Mouse (Mus musculus): Measurements from ENCODE around the gene Clca2.
A peak's percentile ranks its signal among the peaks of the same experiment; 100 is the strongest.

Gene Clca2

DNA sequence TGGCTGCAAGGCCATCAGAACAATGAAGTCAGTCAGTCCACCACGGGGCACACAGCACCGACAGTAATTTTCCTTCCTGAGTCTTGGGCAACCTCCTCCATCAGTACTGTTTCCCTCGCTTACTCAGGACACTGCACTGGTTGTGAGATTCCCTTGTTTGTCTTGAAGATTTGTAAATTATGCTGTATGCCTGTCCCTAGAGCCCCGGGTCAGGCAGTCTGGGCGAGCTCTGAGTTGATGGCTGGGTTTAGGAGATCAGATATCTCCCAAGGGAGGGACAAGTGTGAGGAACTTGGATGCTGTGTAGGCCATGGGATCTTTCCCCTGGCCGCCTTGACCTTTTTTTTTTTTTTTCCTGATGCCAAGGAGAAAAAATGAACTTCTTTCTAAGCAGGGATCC lies at the start of gene Clca2:
Clca2 (minus strand) TSS at position 153 of the 400 bp plus-strand sequence.
- DNase-seq: no peak

DNA sequence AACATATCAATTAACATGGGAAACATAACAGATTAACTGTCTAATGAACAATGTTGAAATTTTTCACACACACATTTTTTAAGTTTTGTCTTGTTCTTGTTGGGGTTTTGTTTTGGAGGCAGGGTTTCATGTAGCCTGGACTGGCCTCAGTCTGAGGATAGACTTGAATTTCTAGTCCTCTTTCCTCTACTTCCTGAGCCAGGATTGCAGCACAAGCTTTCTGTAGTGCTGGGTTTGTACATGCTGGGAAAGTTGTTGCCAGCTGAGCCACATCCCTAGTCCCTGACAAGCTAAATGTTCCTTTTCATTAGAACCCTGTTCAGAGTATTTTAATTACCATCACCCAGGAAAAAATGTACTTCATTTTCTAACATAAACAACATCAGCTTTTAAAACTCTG lies 48.7 kb upstream of the Clca2 start:
- DNase-seq: no peak

DNA sequence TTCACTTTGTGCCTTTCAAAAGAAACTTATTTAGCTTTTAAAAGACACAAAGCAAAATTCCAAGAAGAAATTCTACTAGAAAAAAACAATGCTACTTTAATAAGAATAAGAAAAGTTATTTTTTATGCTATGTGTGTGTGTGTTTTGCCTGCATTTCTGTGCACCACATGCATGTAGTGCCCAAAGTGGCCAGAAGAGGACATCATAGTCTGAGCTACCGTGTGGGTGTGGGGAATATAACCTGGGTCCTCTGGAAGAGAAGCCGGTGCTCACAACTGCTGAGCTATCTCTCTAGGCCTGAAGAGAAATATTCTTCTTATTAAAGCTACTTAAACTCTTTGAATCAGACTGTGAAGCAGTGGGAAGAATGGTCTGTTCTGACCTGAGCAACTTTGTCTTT lies 48.2 kb upstream of the Clca2 start:
- no peak for DNase-seq

DNA sequence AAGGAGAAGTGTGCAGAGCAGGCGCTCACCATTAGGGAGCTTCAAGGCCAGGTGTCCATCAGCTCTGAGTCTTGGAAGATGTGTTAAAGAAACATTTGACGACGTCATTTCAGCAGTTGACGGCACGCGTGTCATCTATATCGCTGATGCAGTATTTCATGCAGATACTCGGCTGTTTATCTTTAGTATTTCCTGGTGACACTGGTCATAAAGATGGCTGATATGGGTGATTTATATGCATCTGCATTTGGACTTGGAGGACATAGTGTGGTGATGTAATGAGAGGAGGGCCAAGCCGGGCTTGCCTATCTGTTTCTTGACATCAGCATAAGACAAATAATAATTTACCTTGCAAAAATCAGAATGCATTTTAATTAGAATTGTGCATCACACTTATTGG lies 47.6 kb upstream of the Clca2 start:
- no peak for DNase-seq

DNA sequence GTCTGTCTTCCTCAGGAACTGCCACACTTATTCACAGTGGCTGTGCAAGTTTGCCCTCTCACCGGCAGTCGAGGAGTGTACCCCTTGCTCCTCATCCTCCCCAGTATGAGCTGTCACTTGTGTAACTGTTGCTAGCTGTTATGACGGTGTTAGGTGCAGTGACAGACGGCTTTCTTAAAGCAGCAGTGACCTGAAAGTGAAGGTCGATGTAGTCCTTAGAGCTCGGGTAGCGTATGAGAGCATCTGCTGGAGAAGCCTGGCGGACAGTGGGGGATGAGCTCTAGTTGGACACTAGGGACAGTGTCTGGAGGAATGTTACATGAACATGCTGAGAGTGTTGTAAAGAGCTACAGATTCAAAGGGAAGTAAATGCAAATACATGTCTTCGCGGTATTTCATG lies 44.6 kb upstream of the Clca2 start:
- DNase-seq: no peak

DNA sequence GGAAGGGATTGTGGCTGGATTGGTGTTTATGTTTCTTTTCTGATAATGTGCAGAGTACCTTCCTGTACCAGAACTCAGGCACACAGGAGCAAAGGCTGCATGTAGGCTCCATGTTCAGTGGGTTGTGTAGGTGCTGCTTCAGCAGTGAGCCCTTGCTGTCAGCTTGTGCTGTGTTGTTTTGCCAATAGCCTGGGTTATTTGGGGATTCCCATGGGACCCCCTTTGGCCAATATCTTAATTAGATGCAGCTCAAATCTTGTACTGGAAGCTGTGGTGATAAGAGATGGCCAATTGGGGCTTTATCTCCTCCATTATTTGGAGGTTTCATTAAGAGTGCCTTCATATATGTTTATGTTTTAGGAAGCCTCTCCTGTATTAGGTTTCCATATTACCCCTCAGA lies 43.7 kb upstream of the Clca2 start:
- DNase-seq: no peak

DNA sequence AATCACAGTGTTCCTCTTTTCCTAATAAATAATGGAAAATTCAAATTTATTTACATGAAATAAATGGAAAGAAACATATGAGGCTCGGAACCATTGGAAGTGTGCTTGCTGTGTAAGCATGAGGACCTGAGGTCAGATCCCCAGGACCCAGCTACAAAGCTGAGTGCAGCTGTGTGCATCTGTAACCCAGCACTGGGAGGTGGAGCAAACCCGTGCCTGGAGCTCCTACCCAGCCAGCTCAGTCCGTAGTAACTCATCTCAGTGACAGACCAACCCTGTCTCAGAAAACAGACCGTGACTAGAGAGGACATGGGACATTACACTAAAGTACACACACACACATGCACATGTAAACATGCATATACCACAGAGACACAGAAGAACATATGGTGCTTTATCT lies 41.0 kb upstream of the Clca2 start:
- DNase-seq: no peak

DNA sequence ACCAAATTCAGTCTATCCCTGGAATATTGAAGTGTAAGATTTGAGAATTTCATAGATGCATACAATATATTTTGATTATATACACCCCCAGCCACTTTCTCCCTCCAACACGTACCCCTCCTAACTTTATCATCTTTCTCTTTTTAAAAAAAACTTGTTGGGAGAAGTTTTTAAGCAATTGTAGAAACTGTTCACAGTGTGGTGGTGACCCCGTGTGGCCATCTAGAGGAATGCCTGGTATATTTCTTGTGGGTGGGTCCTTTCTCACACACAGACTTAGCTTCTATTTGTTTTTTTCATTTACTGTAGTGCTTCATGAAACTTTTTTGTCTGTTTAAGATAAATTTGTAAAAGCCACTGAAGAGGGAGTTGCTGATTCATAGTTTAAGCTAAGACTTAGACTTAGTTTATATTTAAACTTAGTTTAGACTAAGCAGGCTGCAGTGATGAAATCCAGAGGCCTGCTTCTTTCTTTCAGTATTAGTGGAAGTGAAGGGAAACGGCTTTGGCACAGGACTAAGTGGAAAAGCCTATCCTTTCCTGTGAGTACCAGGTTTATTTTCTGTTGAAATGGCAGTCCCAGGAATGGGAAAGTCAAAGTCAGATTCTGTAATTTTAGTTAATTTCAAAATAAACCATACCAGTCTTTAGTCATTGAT lies 32.1 kb upstream of the Clca2 start:
- peak; percentile 22 for DNase-seq

DNA sequence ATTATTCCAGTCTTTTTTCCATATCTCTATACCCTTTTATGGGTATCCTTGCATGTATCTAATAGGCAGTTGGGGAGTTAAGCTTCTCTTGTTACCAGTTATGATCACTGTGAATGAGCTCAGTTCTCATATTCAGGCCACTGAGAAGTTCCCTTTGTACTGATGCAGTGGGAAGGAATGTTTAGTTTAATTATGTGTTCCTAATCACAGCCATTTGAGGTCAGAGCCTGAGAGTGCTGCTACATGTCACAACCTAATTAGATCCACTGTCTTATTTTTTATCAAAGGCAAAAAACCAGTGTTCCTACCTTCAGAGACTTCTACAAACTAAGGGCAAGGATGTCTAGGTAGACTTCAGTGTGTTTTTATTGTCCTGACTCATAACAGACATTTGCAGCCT lies 30.1 kb upstream of the Clca2 start:
- DNase-seq: no peak

DNA sequence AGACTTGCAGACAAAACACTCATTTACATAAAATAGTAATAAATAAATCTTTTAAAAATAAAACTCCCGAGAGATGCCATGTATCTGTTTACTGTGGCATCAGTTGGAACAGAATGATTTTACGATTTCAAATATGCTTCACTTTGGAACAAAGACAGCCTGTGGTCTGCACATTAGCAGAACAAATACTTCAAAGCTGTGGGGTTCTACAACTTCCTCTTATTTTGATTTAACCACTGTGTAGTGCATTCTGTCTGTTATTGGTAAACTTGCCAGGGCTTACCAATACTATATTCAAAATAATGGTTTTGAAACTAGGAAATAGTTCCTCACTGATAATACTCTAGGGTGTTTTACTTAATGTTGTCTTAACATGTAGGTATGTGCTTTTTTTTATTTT lies 27.4 kb upstream of the Clca2 start:
- no peak for DNase-seq

DNA sequence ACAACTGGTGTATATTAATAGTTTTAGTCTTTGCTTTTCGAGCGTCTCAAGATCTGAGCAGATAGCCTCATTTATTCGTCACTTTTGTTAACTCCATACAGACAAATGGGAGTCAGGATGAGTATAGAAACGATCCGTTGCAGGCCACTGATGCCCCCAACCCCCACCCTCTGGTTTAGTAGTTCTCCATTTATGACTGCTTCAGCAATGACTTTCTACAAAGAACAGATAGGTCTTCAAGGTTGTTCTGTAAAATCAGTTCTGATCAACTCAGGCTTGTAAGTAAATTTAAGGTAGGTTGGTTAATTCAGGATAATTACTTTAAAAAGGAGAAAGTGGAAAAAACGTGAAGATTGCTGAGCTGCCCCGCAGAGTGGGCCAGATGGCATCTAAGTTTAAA lies 20.2 kb upstream of the Clca2 start:
- no peak for DNase-seq

DNA sequence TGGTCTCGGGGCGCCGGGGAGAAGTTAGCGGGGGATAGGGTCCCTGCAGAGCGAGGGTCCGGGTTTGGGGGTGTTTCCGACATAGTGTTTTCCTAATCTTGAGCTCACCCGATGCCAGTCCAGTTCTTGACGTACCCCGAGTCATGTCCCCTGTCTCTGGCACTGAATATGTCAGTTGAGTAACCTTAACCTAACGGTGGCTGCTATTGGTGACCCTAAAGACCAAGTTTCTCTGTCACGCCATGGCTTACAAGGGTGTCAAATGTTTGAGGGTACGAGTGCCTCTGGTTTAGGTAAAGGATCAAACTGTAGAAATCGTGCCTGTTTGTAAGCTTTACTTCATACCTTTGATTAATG lies 19.7 kb upstream of the Clca2 start:
- no peak for DNase-seq

DNA sequence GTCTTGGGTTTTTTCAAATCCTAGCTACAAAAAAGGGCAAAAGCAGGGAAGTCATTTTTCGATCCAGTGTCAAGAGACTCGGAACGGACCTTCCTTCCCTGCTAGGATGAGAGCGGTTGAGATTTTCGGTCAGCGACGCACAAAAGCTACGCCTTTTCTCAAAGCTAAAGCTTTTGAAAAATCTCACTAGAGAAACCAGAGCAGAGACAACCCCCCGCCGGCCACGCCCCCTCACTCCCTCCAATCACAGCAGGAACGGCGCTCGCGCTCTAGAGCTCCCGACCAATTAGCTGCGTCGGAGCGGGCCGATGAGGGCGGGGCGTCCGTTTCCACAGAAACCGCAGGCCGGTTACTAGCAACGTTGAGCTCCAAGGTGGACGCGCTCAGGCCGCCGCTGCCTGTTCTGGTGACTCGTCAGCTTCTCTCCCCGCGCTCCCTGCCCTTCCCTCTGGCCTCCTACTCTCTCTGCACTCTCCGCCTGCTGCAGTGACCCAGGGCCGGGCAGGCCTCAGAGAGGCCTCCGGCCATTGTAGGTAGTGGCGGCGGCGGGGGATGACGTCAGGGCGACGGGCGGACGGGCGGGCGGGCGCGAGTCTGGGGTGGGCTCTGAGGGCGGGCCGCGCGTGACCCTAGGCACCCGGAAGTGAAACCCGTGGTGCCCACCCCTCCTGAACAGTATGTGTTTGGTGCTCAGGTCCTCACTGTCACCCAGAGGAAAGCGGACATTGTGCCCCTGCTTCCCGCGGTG lies 19.2 kb upstream of the Clca2 start, which contains the start of gene Odf2l:
Odf2l (plus strand) TSS at position 335 of the 748 bp plus-strand sequence.
- DNase-seq: peak; percentile 97

DNA sequence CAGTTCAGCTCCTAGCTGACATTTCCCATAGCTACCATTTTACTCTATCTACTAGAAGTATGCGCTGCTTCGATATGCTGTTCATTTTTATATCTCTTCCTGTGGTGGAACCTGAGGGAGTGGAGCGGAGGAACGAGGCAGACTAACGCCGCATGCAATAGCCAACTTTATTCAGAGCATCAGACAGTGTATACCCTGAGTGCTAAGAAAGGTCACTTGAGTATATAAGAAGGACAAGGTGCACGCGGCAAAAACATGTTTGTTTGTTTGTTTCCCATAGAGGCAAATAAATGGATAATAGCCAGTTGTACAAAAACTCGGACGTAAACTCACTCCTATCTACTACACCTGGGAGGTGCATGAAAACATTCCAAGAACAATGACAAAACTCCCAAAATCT lies 18.4 kb upstream of the Clca2 start:
- DNase-seq: no peak

DNA sequence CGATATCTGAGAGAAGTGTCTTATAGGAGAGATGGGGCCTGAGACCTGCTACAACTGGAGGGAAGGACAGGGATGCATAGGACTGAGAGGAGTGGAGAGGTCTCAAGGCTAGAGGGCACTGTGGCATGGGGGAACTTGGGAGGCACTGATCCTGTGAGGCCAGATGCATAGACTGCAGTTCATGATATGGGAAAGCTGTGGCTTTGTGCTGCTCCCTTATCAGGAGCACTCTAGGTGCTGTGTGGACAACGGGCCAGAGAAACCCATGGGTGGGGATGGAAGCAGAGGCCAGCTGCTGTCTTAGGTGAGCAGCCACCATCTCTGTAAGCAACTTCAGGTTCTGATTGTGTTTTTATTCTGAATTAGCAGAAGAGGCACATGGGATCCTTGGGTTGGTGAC lies 15.9 kb upstream of the Clca2 start:
- peak; percentile 15 for DNase-seq

DNA sequence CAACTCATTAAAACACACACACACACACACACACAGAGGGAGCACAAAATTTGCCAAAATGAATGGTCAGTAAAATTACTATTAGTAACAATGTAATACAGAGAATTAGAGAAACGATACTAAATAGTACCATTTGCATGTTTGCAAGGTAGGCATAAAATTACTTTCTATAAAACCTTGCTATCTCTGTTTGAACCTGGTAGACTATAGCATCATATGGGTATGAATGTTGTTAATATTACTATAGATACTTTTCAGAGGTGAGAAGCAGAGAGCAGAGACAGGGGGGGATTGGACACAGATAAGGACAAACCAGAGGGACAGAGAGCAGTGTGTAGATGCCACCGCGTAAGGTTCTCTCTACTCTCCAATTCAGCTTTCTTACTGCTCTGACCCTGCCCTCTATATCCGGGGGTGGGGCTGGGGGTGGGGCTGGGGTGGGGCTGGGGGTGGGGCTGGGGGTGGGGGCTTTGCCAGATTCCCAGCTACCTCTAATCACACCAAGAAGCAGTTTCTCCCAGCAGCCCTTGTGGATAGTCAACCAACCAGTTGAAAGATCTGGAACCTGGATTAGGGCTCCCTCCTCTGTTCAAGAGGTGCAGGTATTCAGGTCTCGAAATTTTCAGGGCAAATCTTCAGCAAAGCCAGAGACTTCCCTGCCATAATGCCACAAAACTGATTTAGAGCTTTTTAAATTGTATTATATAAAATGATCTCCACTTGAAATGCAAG lies 6.7 kb upstream of the Clca2 start:
- no peak for DNase-seq

DNA sequence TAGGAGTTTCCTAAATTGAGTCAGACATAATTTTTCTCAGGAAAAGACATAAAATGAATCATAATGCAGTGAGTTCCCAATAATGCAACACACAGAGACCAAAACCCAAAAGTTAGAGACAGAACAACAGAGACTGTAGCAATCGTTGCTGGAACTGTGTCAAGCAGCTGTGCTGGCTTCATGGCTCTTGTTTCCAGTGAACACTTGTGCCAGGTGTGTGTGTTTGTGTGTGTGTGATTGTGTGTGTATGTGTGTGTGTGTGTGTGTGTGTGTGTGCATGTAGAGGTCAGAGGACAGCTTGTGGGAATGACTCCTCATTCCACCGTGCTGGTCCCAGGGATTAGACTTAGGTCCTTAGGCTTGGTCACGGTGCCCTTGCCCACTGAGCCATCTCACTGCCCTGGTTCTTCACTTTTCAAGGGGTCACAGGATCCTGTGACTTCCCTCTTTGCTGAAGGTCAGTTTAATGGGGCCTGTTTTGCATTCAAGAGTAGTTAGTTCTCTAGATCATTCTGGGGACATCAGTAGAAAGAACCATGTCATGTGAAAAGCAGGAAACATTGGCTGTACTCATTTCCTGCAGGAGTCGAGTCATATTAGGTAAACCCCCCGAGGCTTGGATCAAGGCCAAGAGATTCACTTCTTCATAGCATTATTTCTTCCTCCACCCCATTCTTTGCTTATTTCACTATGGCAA lies 6.0 kb upstream of the Clca2 start:
- no peak for DNase-seq

DNA sequence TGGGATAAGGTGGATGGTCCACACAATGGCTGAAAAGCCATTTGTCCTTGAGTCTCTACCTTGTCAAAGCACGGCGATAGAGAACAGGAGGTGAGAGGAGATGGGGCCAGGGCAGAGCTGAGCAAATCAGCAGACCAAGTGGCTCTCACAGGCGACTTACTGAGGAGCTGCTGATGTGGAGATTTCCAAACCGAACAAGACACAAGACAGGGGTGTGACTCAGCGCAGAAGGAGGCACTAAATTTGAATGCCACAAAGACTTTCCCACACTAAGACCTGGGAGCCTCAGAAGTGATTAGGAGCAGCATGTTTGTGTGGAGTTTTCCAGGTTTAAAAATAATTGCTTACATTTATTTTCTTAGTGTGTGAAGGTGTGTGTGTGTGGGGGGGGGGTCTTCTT lies 4.5 kb upstream of the Clca2 start:
- no peak for DNase-seq

DNA sequence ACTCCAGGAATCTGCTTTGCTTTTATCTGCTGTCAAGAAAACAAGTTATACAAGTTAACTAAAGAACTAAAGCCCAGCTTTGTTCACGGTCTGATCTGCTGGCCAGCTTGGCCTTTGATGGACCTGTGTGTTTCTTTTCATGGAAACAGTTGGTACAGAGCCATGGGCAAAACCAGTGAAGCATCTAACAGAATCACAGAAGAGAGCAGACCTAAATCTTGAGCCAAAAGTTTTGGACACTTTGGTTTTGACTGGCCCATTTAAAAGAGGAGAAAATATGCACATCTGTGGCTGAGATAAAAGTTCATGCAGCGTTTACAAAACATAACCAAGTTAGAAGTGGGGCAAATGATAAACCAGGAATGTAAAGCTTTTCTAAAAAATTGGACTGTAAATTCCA lies 4.1 kb upstream of the Clca2 start:
- DNase-seq: no peak

DNA sequence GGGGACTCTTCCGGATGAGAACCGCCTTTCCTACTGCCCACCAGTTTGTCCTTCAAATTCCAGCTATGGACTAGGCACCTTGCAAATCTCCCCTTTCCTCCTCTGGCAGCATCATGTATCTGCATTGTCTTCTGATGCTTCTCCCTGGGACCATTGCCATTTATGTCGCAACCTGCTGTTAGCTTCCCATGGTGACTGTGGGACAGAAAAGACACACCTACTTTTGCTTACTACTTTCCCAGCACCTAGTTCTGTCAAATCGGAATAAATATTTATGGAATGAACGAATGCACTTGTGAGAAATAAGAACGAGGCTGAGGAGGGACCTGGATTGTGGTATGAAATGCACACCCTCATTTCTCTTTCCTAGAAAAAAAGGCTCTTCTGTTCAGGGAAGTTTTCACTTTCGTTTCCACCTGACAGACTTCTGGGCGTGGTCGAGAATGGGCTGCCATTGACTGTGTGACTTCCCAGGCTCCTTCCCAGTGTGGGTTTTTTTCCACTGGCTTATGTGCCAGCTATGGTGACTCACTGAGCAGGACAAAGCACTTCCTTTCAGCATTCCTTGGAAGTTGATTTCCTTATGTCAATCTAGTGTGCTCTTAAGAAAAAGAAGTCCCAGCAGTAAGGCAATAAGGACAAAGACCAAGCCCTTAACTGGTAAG lies 2.8 kb upstream of the Clca2 start:
- no peak for DNase-seq

DNA sequence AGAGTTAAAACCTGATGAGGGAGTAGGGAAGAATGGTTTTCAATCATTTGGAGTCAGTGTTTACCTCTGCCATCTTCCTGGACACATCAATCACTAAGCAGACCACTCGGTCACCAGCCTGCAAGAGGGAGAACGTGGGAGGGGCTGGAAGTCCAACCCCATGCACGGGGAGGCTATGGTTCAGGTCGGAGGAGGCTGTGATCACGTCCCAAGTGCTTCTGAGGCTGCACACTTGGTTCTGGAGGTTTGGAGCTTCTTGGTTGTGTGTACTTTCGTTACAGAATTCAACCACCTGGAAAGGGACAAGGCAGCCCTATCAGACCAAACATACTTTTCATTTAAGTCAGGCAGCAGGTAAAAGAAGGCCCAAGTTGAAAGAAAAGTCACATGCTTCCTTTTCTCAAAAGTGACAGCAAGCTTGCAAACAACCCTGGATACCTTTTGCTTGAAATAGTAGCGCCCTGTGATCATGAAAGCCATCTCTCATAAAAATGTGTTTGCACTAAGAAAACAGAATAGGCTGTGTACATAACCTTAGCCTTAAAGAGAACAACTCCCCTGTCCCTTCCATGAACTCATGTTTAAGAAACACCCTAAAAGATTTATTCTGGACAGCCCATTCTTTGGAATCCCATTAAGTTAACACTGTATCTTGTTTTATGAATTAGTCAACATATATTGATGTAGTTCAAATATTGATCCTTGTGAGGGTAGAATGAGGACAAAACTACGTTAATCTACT lies 11.2 kb downstream of the Clca2 start:
- DNase-seq: no peak

DNA sequence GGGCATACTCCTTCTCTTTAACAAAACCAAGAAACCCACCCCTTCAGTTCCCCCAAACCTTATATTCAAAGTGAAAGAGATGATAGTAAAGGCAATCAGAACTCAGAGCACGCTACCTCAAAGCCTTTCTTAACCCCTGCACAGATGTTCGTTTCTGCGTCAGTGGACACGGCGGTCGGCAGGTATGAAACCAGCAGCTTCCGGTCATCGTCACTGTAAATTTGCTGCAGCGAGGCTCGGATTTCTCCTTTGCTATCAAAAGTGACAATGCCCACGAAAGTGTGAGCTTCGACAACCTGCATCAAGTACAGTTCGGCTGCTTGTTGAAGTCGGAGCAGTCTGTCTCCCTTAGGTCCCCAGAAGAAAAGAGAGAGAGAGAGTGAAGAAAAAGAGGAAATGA lies 13.1 kb downstream of the Clca2 start:
- no peak for DNase-seq

All from liver (tissue).